ENCODE assay signal across 11 mouse cellular contexts in genomic region chr14:103096621-103097020, GRCm38 (mm10). TPM values are rescaled to one million over a fixed set of nuclear protein-coding genes. Genes with fewer than 3 reads are reported as not detected.
A peak's percentile ranks its signal among the peaks of the same experiment; 100 is the strongest.
DNase-seq lines count a peak whose midpoint lies in the region; ATAC-seq and TF ChIP-seq lines count a peak whose summit lies in the region.
"Had no signal": no experiment of that assay in that cellular context is flagged by ENCODE, and none has a peak within 500 bp of the region (broad histone marks: within the 10 kb centered on the region; RNA-seq: fewer than 3 reads in every experiment).

No protein-coding gene starts in this region.

- peak overlapping the region; percentile 16 for H3K4me2 ChIP-seq in forebrain, embryonic 13.5 days
- no peak overlapping the region; the same call in 1 of the 2 replicates for H3K4me2 ChIP-seq in forebrain, embryonic 15.5 days (replicated peaks)
- H3K4me2 ChIP-seq in liver, embryonic 13.5 days = 0 out of 2 replicates have a peak overlapping the region, but pooled peaks have one; percentile 21
- H3K4me2 ChIP-seq in hindbrain, embryonic 14.5 days (replicated peaks) = peak overlapping the region; percentile 46
- H3K4me2 ChIP-seq in myocyte (ENCODE audit: low read depth) = peak overlapping the region; percentile 76

- no peak overlapping the region for H3K9ac ChIP-seq in forebrain, embryonic 13.5 days
- no peak overlapping the region for H3K9ac ChIP-seq in forebrain, embryonic 15.5 days (replicated peaks)
- H3K9ac ChIP-seq in liver, embryonic 13.5 days = no peak overlapping the region
- no peak overlapping the region for H3K9ac ChIP-seq in hindbrain, embryonic 14.5 days

- peaks cover 28% of the 10 kb centered on the region for H3K4me1 ChIP-seq in forebrain, embryonic 13.5 days
- H3K4me1 ChIP-seq in forebrain, embryonic 15.5 days = peaks cover 45% of the 10 kb centered on the region
- H3K4me1 ChIP-seq in liver, embryonic 13.5 days (replicated peaks) = peaks cover 55% of the 10 kb centered on the region
- H3K4me1 ChIP-seq in hindbrain, embryonic 14.5 days (replicated peaks; ENCODE audit: control insufficient read depth, insufficient read depth, low read length) = peaks cover 38% of the 10 kb centered on the region

- 75% methylated on average over 6 of the region's 6 CpGs for WGBS in forebrain, embryonic 13.5 days
- WGBS in forebrain, embryonic 15.5 days = 62% methylated on average over 6 of the region's 6 CpGs
- WGBS in liver, embryonic 13.5 days (ENCODE audit: insufficient replicate concordance) = 70% methylated on average over 6 of the region's 6 CpGs
- 71% methylated on average over 6 of the region's 6 CpGs for WGBS in hindbrain, embryonic 14.5 days

- no peak for TF ChIP-seq POLR2A in myocyte (IDR thresholded peaks at IDR 0.05; ENCODE audit: insufficient read length, low read depth)

- H3K27ac ChIP-seq in forebrain, embryonic 13.5 days = no peak overlapping the region
- H3K27ac ChIP-seq in forebrain, embryonic 15.5 days (replicated peaks) = no peak overlapping the region
- H3K27ac ChIP-seq in liver, embryonic 13.5 days = no peak overlapping the region
- H3K27ac ChIP-seq in hindbrain, embryonic 14.5 days = no peak overlapping the region

- peaks cover 67% of the 10 kb centered on the region for H3K79me2 ChIP-seq in myocyte (ENCODE audit: control insufficient read depth, insufficient read depth)

- H3K9me3 ChIP-seq in forebrain, embryonic 13.5 days (replicated peaks) = no peaks in the 10 kb centered on the region
- H3K9me3 ChIP-seq in forebrain, embryonic 15.5 days = no peaks in the 10 kb centered on the region
- H3K9me3 ChIP-seq in liver, embryonic 13.5 days (replicated peaks) = no peaks in the 10 kb centered on the region
- H3K9me3 ChIP-seq in hindbrain, embryonic 14.5 days (ENCODE audit: control insufficient read depth, low read length) = no peaks in the 10 kb centered on the region

- H3K4me3 ChIP-seq in forebrain, embryonic 13.5 days = no peak overlapping the region
- no peak overlapping the region for H3K4me3 ChIP-seq in forebrain, embryonic 15.5 days
- H3K4me3 ChIP-seq in liver, embryonic 13.5 days (replicated peaks) = no peak overlapping the region; the same call in 1 of the 2 replicates
- H3K4me3 ChIP-seq in hindbrain, embryonic 14.5 days (replicated peaks; ENCODE audit: low read length) = no peak overlapping the region
- no peak overlapping the region for H3K4me3 ChIP-seq in myocyte

- H3ac ChIP-seq in myocyte (ENCODE audit: control insufficient read depth, insufficient read length) = no peak overlapping the region

- peaks cover 17% of the 10 kb centered on the region for H3K36me3 ChIP-seq in forebrain, embryonic 13.5 days (ENCODE audit: poor library complexity, severe bottlenecking)
- H3K36me3 ChIP-seq in forebrain, embryonic 15.5 days = no peaks in the 10 kb centered on the region; the same call in 1 of the 2 replicates
- peaks cover 46% of the 10 kb centered on the region for H3K36me3 ChIP-seq in liver, embryonic 13.5 days
- H3K36me3 ChIP-seq in hindbrain, embryonic 14.5 days (replicated peaks; ENCODE audit: control insufficient read depth, insufficient read depth) = peaks cover 17% of the 10 kb centered on the region
- no peaks in the 10 kb centered on the region for H3K36me3 ChIP-seq in myocyte (ENCODE audit: control insufficient read depth, insufficient read depth)

- no peak for ATAC-seq in forebrain, embryonic 13.5 days
- no peak for ATAC-seq in forebrain, embryonic 15.5 days (replicated peaks)
- no peak for ATAC-seq in liver, embryonic 13.5 days (ENCODE audit: low read depth)
- no peak for ATAC-seq in hindbrain, embryonic 14.5 days (ENCODE audit: low FRiP score)

- no peak for DNase-seq in liver, embryonic 13.5 days
- DNase-seq in liver = no peak
- DNase-seq in hindbrain, embryonic 14.5 days (ENCODE audit: low spot score) = no peak
- no peak for DNase-seq in natural killer cell, adult 2 months (ENCODE audit: low spot score in 2 of 2)
- no peak for DNase-seq in testis, postnatal 14 days (ENCODE audit: low spot score)
- DNase-seq: embryo, embryonic 11 days; right cerebral cortex, adult 18-20 months had no signal

- H3K27me3 ChIP-seq in forebrain, embryonic 13.5 days = no peaks in the 10 kb centered on the region
- no peaks in the 10 kb centered on the region for H3K27me3 ChIP-seq in forebrain, embryonic 15.5 days
- H3K27me3 ChIP-seq in liver, embryonic 13.5 days = no peaks in the 10 kb centered on the region
- no peaks in the 10 kb centered on the region for H3K27me3 ChIP-seq in hindbrain, embryonic 14.5 days (ENCODE audit: control insufficient read depth, insufficient read depth, low read length)
- H3K27me3 ChIP-seq in myocyte (ENCODE audit: control insufficient read depth, insufficient read depth, insufficient read length) = no peaks in the 10 kb centered on the region

TF ChIP-seq in myocyte, 11 proteins besides CTCF, POLR2A, EP300 and RAD21:
- no peak for TF ChIP-seq CEBPB (IDR thresholded peaks at IDR 0.05; ENCODE audit: insufficient read depth, poor library complexity, severe bottlenecking)
- TF ChIP-seq USF1 (IDR thresholded peaks at IDR 0.05; ENCODE audit: low read depth) = no peak
- TF ChIP-seq E2F4 (IDR thresholded peaks at IDR 0.05; ENCODE audit: insufficient read depth) = no peak
- no peak for TF ChIP-seq POLR2AphosphoS2 (IDR thresholded peaks at IDR 0.05; ENCODE audit: insufficient read length, low read depth)
- TF ChIP-seq MYOD1 (IDR thresholded peaks at IDR 0.05; ENCODE audit: control insufficient read depth in 1 of 3, insufficient read length in 2 of 3, low read depth in 2 of 3) = no peak
- no peak for TF ChIP-seq TCF12 (IDR thresholded peaks at IDR 0.05; ENCODE audit: insufficient read depth, poor library complexity, severe bottlenecking)
- no peak for TF ChIP-seq TCF3 (IDR thresholded peaks at IDR 0.05; ENCODE audit: insufficient read length, low read depth)
- TF ChIP-seq MAX (IDR thresholded peaks at IDR 0.05; ENCODE audit: low read depth) = no peak
- TF ChIP-seq MYOG (IDR thresholded peaks at IDR 0.05; ENCODE audit: control insufficient read depth in 1 of 3, insufficient read depth in 1 of 3, insufficient read length in 2 of 3, low read depth in 2 of 3) = no peak
- no peak for TF ChIP-seq REST (IDR thresholded peaks at IDR 0.05; ENCODE audit: insufficient read depth, insufficient read length)
- TF ChIP-seq SRF (IDR thresholded peaks at IDR 0.05; ENCODE audit: control insufficient read depth, insufficient read length, low read depth) = no peak

RNA-seq across cellular contexts. Expression of gene Fbxl3, which starts 2.7 kb away (rescaled TPM):
- 20.2 and 21.5 TPM in 2 replicates for polyA plus RNA-seq in forebrain, embryonic 13.5 days (2015; fragmentation: Nextera tagmentation; extraction: Ambion mirVana)
- 25.2 and 30.3 TPM in 2 replicates for polyA plus RNA-seq in forebrain, embryonic 15.5 days (2015; fragmentation: Nextera tagmentation; extraction: Ambion mirVana)
- 10.5 and 13.9 TPM in 2 replicates for polyA plus RNA-seq in liver, embryonic 13.5 days (2015; fragmentation: Nextera tagmentation; extraction: Ambion mirVana)
- 34.5 and 36.2 TPM in 2 replicates for polyA plus RNA-seq in hindbrain, embryonic 14.5 days (2014; fragmentation: Nextera tagmentation; extraction: Ambion mirVana)
- 10.4 TPM for polyA plus RNA-seq in myocyte (2012; fragmentation: generic; extraction: Trizol)

RNA-seq across cellular contexts. Expression of gene Cln5, which starts 26.6 kb away (rescaled TPM):
- 11.1 and 11.8 TPM in 2 replicates for polyA plus RNA-seq in forebrain, embryonic 13.5 days (2015; fragmentation: Nextera tagmentation; extraction: Ambion mirVana)
- 9.0 and 9.8 TPM in 2 replicates for polyA plus RNA-seq in forebrain, embryonic 15.5 days (2015; fragmentation: Nextera tagmentation; extraction: Ambion mirVana)
- polyA plus RNA-seq in liver, embryonic 13.5 days (2015; fragmentation: Nextera tagmentation; extraction: Ambion mirVana) = 20.9 and 25.2 TPM in 2 replicates
- polyA plus RNA-seq in hindbrain, embryonic 14.5 days (2014; fragmentation: Nextera tagmentation; extraction: Ambion mirVana) = 14.7 and 17.0 TPM in 2 replicates
- 20.6 TPM for polyA plus RNA-seq in myocyte (2012; fragmentation: generic; extraction: Trizol)

RNA-seq across cellular contexts. Expression of gene Acod1, which starts 49.8 kb away (rescaled TPM):
- not detected in 2 replicates for polyA plus RNA-seq in forebrain, embryonic 13.5 days (2015; fragmentation: Nextera tagmentation; extraction: Ambion mirVana)
- not detected in 2 replicates for polyA plus RNA-seq in forebrain, embryonic 15.5 days (2015; fragmentation: Nextera tagmentation; extraction: Ambion mirVana)
- 0.09 and 0.12 TPM in 2 replicates for polyA plus RNA-seq in liver, embryonic 13.5 days (2015; fragmentation: Nextera tagmentation; extraction: Ambion mirVana)
- not detected in 2 replicates for polyA plus RNA-seq in hindbrain, embryonic 14.5 days (2014; fragmentation: Nextera tagmentation; extraction: Ambion mirVana)
- polyA plus RNA-seq in myocyte (2012; fragmentation: generic; extraction: Trizol) = not detected
- polyA plus RNA-seq: heart, postnatal 0 days had no signal
